Mouse (Mus musculus) heart, postnatal 14 days (tissue): ENCODE results near the gene Spns1. TPM values are rescaled to one million over a fixed set of nuclear protein-coding genes. Genes with fewer than 3 reads are reported as not detected.
"Not testable (repeated sequence)": the region's sequence is repeated elsewhere in the genome, so short reads cannot be mapped to it uniquely, and the experiment has no call there.

ENCODE experiments used
- DNase-seq, 2 experiments: peaks; one replicate each; pipeline ENCODE4 v3.0.0; 2021 to 2022
- intact Hi-C: fragments of 180-260 bp; cut with DNase I; formaldehyde crosslinking; loops from one replicate; pipeline ENCODE4 v1.15.1; 2025
- long read RNA-seq, 2 experiments: library from polyadenylated mRNA; stranded (forward); transcript quantifications; one replicate each; pipeline ENCODE4 v2.0.0; 2021
- total RNA-seq, 2 experiments: library from RNA; stranded (reverse); gene quantifications; 2 replicates each; pipeline ENCODE4 v1.2.3; 2021

Gene Spns1
- 10 to 100 TPM; 36.3 to 38.3 TPM for total RNA-seq
- long read RNA-seq, experiment 1, transcript Spns1-201 (12 exons, 2,219 nt) = major isoform, 76 of 85 reads
- long read RNA-seq, experiment 1, partial matches to known transcripts = 5 of 85 reads
- long read RNA-seq, experiment 1, other reads (novel, unspliced or antisense) = 3 of 85 reads
- long read RNA-seq, experiment 2, transcript Spns1-201 (12 exons, 2,219 nt) = major isoform, 61 of 67 reads
- long read RNA-seq, experiment 2, partial matches to known transcripts = 4 of 67 reads
- long read RNA-seq, experiment 2, other reads (novel, unspliced or antisense) = 2 of 67 reads

- peak; percentile 88 to 92 for DNase-seq
- intact Hi-C loops = loop anchor here (1.0 to 2.0 kb wide), 2 partner anchors 54 to 115 kb away; no protein-coding TSS in a partner anchor
Observed at GRCm38 (mm10) chr7:126377278-126378158, at the start of gene Spns1. Gene Spns1, minus strand, starts transcription at chr7:126377450.

- DNase-seq = no peak
- intact Hi-C loops = no loop called here
Observed at GRCm38 (mm10) chr7:126424161-126424560, 46.9 kb upstream of the Spns1 start.

- no peak for DNase-seq
- intact Hi-C loops = no loop called here
Observed at GRCm38 (mm10) chr7:126421756-126422155, 44.5 kb upstream of the Spns1 start.

GRCm38 (mm10) chr7:126418496-126418895 is 41.2 kb upstream of the Spns1 start:
- intact Hi-C loops = no loop called here
- no peak for DNase-seq

GRCm38 (mm10) chr7:126417606-126418005 is 40.4 kb upstream of the Spns1 start:
- DNase-seq = no peak
- intact Hi-C loops = no loop called here

- intact Hi-C loops = no loop called here
- no peak for DNase-seq
Observed at GRCm38 (mm10) chr7:126417045-126417444, 39.8 kb upstream of the Spns1 start.

- intact Hi-C loops = no loop called here
- no peak for DNase-seq
Observed at GRCm38 (mm10) chr7:126416615-126417014, 39.4 kb upstream of the Spns1 start.

- intact Hi-C loops = no loop called here
- DNase-seq = no peak
Observed at GRCm38 (mm10) chr7:126414725-126415124, 37.5 kb upstream of the Spns1 start, which contains the start of gene Cd19. Gene Cd19, minus strand, starts transcription at chr7:126414889.

DNA sequence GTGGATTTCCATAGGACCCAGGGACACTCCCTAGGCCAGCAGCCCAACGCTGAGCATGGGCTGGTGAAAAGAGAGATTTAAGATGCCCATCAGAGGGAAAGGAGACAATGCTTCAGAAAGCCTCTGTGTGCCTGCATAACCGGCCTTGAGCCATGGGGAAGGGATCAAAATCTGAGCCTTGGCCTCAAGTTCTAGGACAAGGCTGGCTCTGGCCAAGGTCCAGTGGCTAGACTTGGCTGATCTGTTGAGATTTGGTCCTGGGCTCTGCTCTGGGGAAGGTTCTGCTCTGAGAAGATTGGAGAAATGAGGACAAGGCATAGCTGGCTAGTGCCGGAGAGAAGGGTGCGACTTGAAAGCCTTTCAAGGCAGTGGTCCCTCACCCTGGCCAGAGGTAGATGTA is 33.8 kb upstream of the Spns1 start:
- intact Hi-C loops = no loop called here
- DNase-seq = no peak

- intact Hi-C loops = no loop called here
Observed at GRCm38 (mm10) chr7:126408686-126409085, 31.4 kb upstream of the Spns1 start.

DNA sequence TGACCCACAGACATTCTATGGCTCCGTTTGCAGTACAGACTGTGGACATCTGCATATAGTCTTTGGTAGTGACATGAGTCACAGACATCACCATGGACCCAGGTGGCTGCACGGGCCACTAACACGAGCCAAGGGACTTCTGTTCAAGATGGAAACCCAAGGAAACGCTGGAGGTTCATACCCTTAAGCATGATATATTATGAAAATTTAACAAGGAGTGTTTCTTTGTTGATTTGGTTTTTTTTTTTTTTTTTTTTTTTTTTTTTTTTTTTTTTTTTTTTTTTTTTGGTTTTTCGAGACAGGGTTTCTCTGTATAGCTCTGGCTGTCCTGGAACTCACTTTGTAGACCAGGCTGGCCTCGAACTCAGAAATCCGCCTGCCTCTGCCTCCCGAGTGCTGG is 25.3 kb upstream of the Spns1 start:
- DNase-seq, intact Hi-C loops: not testable (repeated sequence)

More at GRCm38 (mm10) chr7:126408686-126409085, 31.4 kb upstream of the Spns1 start:
- no peak for DNase-seq

DNA sequence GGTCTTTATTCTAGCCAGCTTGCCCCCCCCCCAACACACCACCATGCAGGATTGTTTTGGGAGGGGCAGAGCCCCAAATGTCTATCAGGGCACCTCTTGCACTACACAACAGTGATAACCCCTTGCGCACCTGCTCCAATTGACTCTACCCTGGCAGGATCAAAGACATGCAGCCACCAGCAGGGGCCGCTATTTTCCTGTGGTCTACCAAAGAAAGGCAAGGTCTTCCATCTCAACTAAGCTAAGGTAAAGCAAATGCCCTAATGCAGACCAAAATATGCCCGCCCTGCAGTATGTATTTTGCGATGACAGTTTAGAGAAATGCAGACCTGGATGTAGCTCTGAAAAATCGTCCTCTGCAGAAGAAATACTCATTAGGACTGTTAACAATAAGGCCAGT is 22.3 kb upstream of the Spns1 start:
- DNase-seq = peak; percentile 84 to 91
- intact Hi-C loops = loop anchor here (1.0 to 5.0 kb wide), 3 partner anchors 29 to 129 kb away; partner anchors contain the start of gene Rabep2

- intact Hi-C loops = loop anchor here (2.0 to 5.0 kb wide), 2 partner anchors 31 to 69 kb away; partner anchors contain the start of gene Rabep2
Observed at GRCm38 (mm10) chr7:126397822-126398221, 20.6 kb upstream of the Spns1 start.

DNA sequence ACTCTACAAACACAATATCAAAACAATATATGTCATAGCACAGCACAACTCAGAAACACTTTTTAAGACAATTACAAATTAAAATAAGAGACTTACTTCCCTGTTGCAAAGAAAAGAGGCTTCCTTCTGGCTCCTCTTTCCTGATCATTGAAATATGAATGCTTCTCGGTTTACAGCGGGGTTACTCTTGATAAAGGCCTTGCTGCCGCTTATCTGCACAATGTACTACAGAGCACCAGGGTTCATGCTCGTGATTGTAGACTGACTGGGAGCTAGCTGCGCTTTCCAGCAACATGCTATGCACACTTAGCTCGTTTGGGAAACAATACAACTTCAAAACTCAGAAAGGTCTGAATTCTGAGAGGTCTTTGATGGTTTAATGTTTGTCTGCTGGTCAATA is 20.0 kb upstream of the Spns1 start:
- intact Hi-C loops = loop anchor here (5.0 kb wide), 1 partner anchor 70 kb away; no protein-coding TSS in a partner anchor
- DNase-seq = no peak

More at GRCm38 (mm10) chr7:126397822-126398221, 20.6 kb upstream of the Spns1 start:
- no peak for DNase-seq

GRCm38 (mm10) chr7:126396298-126397119 is 19.3 kb upstream of the Spns1 start, which contains the start of gene Nfatc2ip:
Gene Nfatc2ip, minus strand, starts transcription at chr7:126396737.
- intact Hi-C loops = loop anchor here (5.0 kb wide), 1 partner anchor 71 kb away; no protein-coding TSS in a partner anchor
- peak; percentile 93 to 95 for DNase-seq

GRCm38 (mm10) chr7:126392086-126392884 is 15.0 kb upstream of the Spns1 start:
- DNase-seq, intact Hi-C loops: not testable (repeated sequence)

- intact Hi-C loops = no loop called here
- DNase-seq = no peak
Observed at GRCm38 (mm10) chr7:126388185-126388584, 10.9 kb upstream of the Spns1 start.

DNA sequence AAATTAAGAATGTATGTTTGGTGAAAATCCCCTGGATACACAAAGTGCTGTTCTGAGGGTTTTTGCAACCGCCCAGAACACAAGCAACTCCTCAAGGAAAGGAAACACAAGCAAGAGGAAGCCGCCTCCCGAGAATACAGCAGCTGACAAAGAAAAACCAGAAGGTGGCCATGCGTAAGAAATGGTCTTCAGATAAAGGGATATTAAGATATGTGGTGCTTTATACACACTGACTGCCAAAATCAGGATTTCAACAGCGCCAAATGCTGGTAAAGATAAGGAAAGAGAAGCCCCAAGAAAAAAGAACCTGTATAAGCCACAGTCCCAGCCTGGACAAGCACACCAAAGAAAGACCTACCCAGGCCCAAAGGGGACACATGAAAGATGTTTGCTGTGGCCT is 6.3 kb upstream of the Spns1 start:
- intact Hi-C loops = no loop called here

DNA sequence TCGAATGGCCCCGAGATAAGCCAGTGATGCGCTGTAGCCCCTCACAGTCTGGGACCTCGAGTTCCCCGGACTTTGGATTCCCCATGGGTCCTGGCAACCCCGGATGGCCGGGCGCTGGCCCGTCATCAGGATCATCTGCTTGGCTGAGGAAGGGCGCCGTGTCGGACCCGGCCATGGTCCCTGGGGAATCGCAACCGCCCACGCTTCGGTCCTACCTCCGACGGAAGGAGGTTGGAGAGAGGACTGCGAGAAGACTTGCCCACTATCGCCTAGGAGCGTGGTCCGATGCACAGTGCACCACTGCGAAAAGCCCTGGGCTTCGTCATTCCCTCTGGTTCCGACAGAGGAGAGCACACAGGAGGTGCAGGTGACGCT is 360 bp downstream of the Spns1 start:
- DNase-seq = peak in 1 of 2 experiments; percentile 16

More for the DNA sequence above, 6.3 kb upstream of the Spns1 start:
- DNase-seq = no peak

More for the DNA sequence above, 360 bp downstream of the Spns1 start:
- intact Hi-C loops = loop anchor here (2.0 kb wide), 1 partner anchor 114 kb away; no protein-coding TSS in a partner anchor
